Mouse (Mus musculus): ENCODE data around the gene Iqgap1. TPM values are rescaled to one million over a fixed set of nuclear protein-coding genes. Genes with fewer than 3 reads are reported as not detected.

The Iqgap1 gene
- total RNA-seq, 2 experiments from 2014 or later = 22.6 to 23.3 TPM

- peak; percentile 85 to 92 for DNase-seq (ENCODE audit: low spot score in 2 of 2)
Observed at GRCm38 (mm10) chr7:80803173-80803872, 22.5 kb downstream of the Iqgap1 start.

DNA sequence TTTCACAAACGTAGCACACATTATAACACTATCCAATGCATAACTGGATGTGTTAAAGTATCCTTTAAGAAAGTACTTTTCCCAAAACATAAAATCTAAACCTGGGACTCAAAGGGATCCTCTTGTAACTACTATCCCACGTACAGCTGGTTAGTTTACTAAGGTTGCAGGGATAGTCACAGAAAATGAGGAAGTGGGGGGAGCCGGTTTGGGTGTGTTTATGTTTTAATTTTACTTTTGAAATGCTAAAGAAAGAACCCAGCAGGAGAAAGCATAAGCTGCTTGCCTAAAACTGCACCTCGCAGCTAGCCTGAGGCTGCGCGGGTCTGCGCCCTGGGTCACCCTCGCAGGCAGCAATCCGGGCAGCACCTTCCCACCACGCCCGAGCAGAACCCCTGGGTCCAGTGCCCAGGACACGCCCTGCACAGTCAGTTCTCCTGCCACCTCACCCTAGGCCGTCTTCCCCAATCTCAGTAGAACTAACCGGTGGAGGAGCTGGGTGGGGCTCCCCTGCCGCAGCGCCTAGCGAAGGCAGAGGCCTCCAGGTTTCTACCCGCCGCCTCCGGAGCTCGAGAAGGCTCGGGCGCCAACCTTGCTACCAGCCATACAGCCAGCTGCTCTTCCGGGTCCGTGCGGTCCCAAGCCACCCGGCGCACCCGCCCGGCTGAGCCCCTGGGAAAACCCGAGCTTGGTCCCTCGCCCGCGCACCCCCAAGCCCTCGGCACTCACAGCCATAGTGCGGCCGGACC, 23.2 kb downstream of the Iqgap1 start:
- no peak for DNase-seq (ENCODE audit: low spot score in 2 of 2)

GRCm38 (mm10) chr7:80799307-80799706, 26.5 kb downstream of the Iqgap1 start:
- DNase-seq (ENCODE audit: low spot score in 2 of 2) = no peak

DNA sequence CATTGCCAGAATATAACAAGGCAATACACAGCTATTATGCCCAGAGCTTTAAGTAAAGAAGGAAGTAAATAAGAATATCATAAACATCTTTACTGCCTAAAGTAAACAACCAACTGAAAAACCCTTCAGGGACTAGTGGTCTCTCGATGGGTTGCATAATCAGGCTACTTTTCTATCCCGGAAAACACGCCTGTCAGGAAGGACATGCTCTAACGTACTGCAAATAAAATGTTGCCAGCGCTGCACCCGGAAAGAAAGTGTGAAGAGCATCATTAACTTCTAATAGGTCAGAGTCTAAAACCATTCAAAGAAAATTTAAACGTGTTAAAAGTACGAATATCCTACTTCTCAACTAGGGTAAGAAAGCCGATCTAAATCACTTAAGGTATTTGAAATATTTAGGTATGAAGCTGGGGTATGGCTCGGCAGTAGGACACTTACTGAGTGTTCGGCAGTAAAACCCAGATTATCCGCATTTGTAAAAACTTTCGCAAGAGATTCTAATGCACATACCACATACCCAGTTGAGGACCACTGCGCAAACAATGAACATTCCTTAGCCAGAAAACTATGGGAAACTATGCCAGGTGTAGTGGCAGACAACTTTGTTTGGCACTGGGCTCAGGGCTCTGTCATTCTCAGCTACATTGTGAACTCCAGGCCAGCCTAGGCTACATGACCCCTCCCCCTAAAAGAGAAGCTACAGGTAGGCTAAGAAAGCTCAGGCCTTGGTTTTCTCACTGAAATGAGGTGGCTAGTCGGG, 28.8 kb downstream of the Iqgap1 start:
- no peak for DNase-seq (ENCODE audit: low spot score in 2 of 2)

DNA sequence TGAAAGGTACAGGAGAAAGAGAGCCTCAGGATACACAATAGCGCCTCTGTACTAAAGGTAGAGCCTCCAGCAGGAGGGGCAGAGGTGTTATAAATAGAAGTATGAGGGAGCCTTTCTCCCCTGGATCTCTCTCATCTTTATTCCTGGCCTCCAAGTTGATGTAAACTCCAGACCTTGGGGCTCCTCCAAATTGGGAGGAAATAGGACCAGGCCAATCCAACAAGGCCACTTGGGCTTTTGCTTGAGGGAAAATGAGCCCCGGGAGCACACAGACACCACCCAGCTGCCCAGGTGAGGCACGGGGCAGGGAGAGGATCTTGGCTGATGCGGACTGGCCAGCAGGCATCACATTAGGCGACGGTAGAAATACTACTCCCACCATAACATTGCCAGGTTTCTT, 29.5 kb downstream of the Iqgap1 start:
- DNase-seq (ENCODE audit: low spot score in 2 of 2) = no peak

DNA sequence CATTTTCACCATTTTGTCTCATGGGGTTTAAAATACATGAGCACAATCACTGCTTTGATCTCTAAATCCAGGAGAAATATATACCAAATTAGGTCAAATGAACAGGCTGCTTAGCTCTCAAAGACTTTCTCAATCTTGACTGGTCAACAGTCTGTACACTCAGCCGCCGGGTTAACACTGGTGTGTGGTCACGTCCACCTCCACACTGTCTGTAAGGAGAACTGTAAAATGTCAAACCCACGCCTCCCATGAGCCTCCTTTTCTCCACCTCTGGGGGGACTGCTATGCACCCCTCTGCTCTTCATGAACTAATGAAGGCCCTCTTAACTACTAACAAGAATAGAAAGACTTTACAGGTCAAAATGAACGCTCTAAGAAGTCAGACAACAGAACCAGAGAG, 36.2 kb downstream of the Iqgap1 start:
- no peak for DNase-seq (ENCODE audit: low spot score in 2 of 2)

DNA sequence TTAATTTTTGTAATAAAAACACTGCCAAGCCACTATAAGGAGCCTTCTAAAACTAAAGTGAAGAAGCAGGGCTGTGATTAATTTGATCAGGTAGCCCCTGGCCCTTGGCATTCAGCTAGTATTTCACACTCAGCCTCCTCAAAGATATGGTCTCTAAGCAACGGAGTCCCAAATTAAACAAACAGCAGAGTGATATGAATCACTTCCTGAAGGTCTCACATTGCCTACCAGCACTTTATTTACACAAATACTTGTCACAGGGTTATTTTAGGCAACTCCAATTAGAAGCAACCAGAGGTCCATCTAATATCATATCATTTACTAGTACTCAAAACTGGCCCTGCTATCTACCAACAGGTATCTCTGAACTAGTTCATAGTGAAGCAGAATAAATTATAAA, 36.7 kb downstream of the Iqgap1 start:
- no peak for DNase-seq (ENCODE audit: low spot score in 2 of 2)

- no peak for DNase-seq (ENCODE audit: low spot score in 2 of 2)
Observed at GRCm38 (mm10) chr7:80788002-80788401, 37.8 kb downstream of the Iqgap1 start.

DNA sequence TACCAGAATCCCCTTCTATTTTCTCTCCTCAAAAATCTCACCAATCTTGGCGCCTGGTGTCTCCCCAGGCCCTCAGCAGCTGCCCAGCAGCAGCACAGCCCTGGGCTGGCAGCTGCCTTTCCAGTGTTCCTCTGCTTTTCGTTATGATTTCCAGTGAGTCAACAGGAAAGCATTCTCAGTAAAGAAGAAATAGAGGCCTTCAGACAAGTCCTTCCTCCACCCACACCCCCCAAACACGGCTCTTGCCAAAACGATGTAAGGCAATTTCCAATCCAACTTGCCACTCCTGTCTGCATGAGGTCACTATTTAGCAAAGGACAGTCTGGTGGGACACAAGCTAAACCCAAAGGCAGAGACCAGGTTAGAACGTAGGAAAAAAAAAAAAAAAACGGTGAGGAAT, 39.0 kb downstream of the Iqgap1 start:
- no peak for DNase-seq (ENCODE audit: low spot score in 2 of 2)

- DNase-seq (ENCODE audit: low spot score in 2 of 2) = no peak
Observed at GRCm38 (mm10) chr7:80783841-80784240, 41.9 kb downstream of the Iqgap1 start.

DNA sequence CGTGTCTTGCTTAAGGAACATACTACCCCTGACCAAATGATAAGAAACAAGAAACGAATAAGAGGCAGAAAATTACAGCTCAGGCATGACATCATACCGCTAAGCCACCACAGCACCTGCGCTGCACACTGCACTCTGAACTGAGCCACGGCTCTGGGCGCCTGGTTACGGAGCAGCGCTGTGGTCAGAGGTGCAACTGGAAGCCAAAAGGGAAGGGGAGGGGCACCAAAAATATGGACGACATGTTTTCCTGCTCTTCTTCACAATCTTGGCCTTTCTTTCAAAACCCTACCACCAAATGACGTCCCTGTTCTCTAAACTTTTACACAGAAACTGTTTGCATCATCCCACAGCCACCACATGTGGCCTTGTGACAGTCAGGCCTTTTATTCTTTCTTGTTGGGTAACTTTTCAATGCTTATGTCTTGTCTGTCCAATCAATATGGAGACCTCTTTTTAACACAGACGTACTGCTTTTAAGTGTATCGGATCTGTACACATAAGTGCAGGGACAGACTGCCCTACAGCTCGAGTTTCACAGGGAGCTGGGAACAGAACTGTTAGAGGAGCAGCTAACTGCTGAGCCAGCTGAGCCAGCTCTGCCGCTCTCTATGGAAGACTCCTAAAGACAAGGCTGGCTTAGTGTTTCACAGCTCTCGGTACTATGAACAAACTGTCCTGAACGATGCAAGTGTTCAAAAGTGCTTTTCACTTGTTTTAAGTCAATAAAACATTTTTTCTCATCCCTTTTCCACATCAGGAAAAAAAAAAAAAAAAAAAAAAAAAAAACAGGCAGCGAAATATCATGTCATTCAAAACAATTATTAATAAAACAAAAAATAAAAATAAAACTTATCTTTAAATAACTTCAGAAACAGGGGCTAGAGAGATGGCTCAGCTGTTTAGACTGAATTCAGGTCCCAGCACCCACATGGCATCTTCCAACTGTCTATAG, 43.3 kb downstream of the Iqgap1 start:
- no peak for DNase-seq (ENCODE audit: low spot score in 2 of 2)

- DNase-seq (ENCODE audit: low spot score in 2 of 2) = no peak
Observed at GRCm38 (mm10) chr7:80781444-80782120, 44.2 kb downstream of the Iqgap1 start.

DNA sequence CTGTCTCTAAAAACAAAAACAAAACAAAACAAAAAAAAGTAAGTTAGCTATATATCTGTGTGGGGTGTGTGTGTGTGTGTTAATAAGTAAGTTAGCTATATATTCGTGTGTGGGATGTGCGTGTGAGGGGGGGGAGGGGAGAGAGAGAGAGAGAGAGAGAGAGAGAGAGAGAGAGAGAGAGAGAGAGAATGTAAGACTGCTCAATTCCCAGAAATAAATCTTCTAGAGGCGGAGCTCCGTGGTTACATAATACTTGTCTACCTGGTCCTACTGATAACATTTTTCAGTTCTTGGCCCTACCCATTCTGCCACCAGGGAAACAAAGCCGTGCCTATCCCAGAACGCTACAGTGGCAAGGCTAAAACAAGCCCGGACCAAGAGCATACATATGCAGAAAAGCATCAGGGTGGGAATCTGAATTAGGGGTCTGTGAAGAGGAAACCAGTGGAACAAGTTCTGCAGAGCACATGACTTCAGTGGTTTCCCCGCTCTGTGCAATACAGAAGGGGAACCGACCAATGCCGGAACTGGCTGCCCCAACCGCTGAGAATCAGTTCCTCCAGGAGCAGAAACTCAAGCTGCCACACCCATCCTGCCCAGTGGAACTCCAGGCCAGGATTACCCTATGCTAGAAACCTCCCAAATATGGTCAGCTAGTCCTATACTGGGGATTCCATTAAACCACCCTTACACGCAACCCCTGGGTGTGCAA, 46.7 kb downstream of the Iqgap1 start:
- no peak for DNase-seq (ENCODE audit: low spot score in 2 of 2)

DNA sequence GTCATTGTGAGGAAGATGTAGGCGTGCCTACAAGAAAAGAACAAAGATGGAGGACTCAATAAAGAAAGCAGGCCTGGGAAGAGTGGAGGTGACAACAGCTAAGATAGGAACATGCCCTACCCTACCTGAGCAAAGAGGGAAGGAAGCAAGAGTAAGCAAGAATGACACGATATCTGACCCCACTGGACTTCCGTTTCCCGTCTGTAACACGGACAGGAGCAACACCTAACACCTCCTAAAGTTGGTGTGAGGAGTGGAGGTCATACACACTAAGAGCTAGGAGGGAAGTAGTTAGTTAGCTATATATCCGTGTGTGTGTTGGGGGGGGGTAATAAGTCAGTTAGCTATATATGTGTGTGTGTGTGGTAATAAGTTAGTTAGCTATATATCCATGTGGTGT, 47.4 kb downstream of the Iqgap1 start:
- no peak for DNase-seq (ENCODE audit: low spot score in 2 of 2)

DNA sequence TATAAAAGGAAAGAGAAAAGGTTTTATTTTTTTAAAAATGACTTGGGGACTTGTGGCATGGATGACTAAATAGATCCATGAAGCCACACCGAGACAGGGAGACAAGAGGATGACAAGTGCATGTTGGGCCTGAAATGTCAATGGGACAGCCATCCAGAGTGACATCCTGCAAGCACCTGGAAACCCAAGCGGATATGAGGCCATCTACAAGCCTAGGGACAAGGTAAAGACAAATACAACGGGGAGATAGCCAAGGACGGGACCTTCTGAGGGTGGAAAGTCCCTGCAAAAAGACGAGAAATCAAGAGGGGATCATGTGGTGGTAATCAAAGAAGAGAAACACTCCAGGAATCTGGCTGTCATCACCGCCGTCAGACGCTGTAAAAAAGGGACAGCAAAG, 48.6 kb downstream of the Iqgap1 start:
- no peak for DNase-seq (ENCODE audit: low spot score in 2 of 2)

GRCm38 (mm10) chr7:80776090-80776489, 49.7 kb downstream of the Iqgap1 start:
- peak; percentile 18 to 59 for DNase-seq (ENCODE audit: low spot score in 2 of 2)

DNA sequence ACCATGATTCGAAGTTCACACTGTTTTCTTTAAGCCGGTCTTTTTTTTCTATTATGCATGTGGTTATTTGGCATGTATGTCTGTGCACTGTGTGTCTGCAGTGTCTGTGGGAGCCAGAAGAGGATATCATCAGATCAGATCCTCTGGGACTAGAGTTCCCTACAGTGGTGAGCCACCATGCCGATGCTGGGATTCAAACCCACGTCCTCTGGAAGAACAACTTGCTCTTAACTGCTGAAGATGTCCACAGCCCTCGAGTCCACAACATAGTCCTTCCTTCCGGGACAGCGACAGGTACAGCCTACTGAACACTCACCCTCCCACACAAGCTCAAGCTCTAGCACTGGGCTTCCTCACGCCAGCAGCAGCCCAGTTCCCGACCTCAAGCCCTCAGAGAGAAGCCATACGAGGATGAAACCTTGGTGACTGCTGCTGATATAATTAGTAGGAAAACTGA, 50.3 kb downstream of the Iqgap1 start:
- no peak for DNase-seq (ENCODE audit: low spot score in 2 of 2)

DNA sequence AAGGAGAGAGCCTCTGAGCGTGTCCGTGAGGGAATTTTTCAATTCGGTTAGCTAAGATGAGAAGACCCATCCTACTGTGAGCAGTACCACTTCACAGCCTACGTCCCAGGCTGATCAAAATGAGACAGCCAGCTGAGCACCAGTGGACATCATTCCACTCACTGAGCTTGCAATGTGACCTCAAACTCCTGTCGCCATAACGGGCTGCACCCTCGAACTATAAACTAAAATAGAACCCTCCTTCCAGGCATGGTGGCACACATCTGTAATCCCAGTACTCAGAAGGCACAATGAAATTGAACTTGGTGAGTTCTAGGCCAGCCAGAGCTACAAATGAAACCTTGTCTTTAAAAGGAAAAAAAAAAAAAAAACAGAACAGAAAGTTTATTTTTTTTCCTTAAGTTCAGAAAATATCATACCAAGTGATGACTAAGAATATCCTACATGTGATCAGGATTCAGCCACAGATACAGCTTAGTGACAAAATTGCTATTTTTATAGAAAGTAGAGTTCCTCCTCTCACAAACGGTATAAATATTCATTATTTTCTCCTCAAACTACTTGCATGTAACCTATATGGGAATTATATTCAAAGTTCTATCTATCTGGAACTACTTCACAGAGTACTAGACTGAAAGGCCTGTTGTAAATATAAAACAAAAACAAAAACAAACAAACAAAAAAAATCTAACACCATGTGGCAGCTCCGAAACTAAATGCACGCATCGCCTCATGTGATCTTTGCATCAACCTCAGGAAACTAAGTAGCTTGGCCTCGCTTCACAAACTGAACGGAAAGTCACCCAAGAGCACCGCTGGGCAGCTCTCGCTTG, 50.9 kb downstream of the Iqgap1 start:
- no peak for DNase-seq (ENCODE audit: low spot score in 2 of 2)
